Mouse (Mus musculus): Measurements from ENCODE around the gene Fam169a. TPM values are rescaled to one million over a fixed set of nuclear protein-coding genes. Genes with fewer than 3 reads are reported as not detected.
"Not testable (repeated sequence)": the region's sequence is repeated elsewhere in the genome, so short reads cannot be mapped to it uniquely, and the experiment has no call there.

The Fam169a gene
- total and polyA plus RNA-seq, 2 experiments from 2014 or later, result 2.0 to 2.3 TPM

GRCm38 (mm10) chr13:97060331-97060730, 6.8 kb upstream of the Fam169a start:
- H3K9me3 ChIP-seq (replicated peaks; ENCODE audit: control insufficient read depth, low read length), result no peaks in the 10 kb centered on the region
- H3K4me1 ChIP-seq (ENCODE audit: control insufficient read depth, insufficient read depth), result no peaks in the 10 kb centered on the region
- no peak overlapping the region for H3K27ac ChIP-seq (ENCODE audit: low read depth)
- DNase-seq (ENCODE audit: low spot score) (no peak), ATAC-seq (ENCODE audit: insufficient read depth, low read depth) (no peak)
- no peak for TF ChIP-seq CTCF (IDR thresholded peaks at IDR 0.05; ENCODE audit: low read depth)
- TF ChIP-seq EP300 (IDR thresholded peaks at IDR 0.05; ENCODE audit: low read depth), result no peak
- no peaks in the 10 kb centered on the region for H3K27me3 ChIP-seq (ENCODE audit: control insufficient read depth, insufficient read depth, low read length)
- no peak overlapping the region for H3K4me3 ChIP-seq (ENCODE audit: low read depth, low read length)
- no peak overlapping the region for H3K4me2 ChIP-seq (ENCODE audit: low read depth, low read length)
- WGBS, result 55% methylated on average over 3 of the region's 8 CpGs
- no peak overlapping the region for H3K9ac ChIP-seq (replicated peaks; ENCODE audit: low read depth, low read length)
- H3K36me3 ChIP-seq (replicated peaks; ENCODE audit: control insufficient read depth, insufficient read depth, low read length), result no peaks in the 10 kb centered on the region

- ATAC-seq (ENCODE audit: insufficient read depth, low read depth), result no peak
Observed at GRCm38 (mm10) chr13:97062151-97062550, 4.9 kb upstream of the Fam169a start.

GRCm38 (mm10) chr13:97063431-97063830, 3.7 kb upstream of the Fam169a start:
- DNase-seq (ENCODE audit: low spot score) (no peak), ATAC-seq (ENCODE audit: insufficient read depth, low read depth) (no peak)
- TF ChIP-seq CTCF (IDR thresholded peaks at IDR 0.05; ENCODE audit: low read depth), result no peak
- TF ChIP-seq EP300 (IDR thresholded peaks at IDR 0.05; ENCODE audit: low read depth), result no peak
- Histone ChIP-seq H3K27ac (ENCODE audit: low read depth) (no peak overlapping the region), H3K9ac (replicated peaks; ENCODE audit: low read depth, low read length) (no peak overlapping the region), H3K27me3 (ENCODE audit: control insufficient read depth, insufficient read depth, low read length) (no peaks in the 10 kb centered on the region), H3K4me1 (ENCODE audit: control insufficient read depth, insufficient read depth) (no peaks in the 10 kb centered on the region), H3K9me3 (replicated peaks; ENCODE audit: control insufficient read depth, low read length) (no peaks in the 10 kb centered on the region), H3K4me3 (ENCODE audit: low read depth, low read length) (no peak overlapping the region), H3K36me3 (replicated peaks; ENCODE audit: control insufficient read depth, insufficient read depth, low read length) (no peaks in the 10 kb centered on the region), H3K4me2 (ENCODE audit: low read depth, low read length) (no peak overlapping the region)
- 60% methylated on average over 2 of the region's 2 CpGs for WGBS

More at GRCm38 (mm10) chr13:97062151-97062550, 4.9 kb upstream of the Fam169a start:
- Histone ChIP-seq H3K27ac (ENCODE audit: low read depth) (no peak overlapping the region), H3K4me2 (ENCODE audit: low read depth, low read length) (no peak overlapping the region), H3K36me3 (replicated peaks; ENCODE audit: control insufficient read depth, insufficient read depth, low read length) (no peaks in the 10 kb centered on the region), H3K4me1 (ENCODE audit: control insufficient read depth, insufficient read depth) (no peaks in the 10 kb centered on the region), H3K4me3 (ENCODE audit: low read depth, low read length) (no peak overlapping the region), H3K9ac (replicated peaks; ENCODE audit: low read depth, low read length) (no peak overlapping the region), H3K27me3 (ENCODE audit: control insufficient read depth, insufficient read depth, low read length) (no peaks in the 10 kb centered on the region), H3K9me3 (replicated peaks; ENCODE audit: control insufficient read depth, low read length) (no peaks in the 10 kb centered on the region)
- DNase-seq (ENCODE audit: low spot score), result no peak
- TF ChIP-seq CTCF (IDR thresholded peaks at IDR 0.05; ENCODE audit: low read depth) (no peak), EP300 (IDR thresholded peaks at IDR 0.05; ENCODE audit: low read depth) (no peak)
- WGBS, result 90% methylated on average over 3 of the region's 3 CpGs

- no peaks in the 10 kb centered on the region for H3K4me1 ChIP-seq (ENCODE audit: control insufficient read depth, insufficient read depth)
- H3K27ac ChIP-seq (ENCODE audit: low read depth), result no peak overlapping the region
- no peak overlapping the region for H3K9ac ChIP-seq (replicated peaks; ENCODE audit: low read depth, low read length)
- H3K4me2 ChIP-seq (ENCODE audit: low read depth, low read length), result no peak overlapping the region
- no peaks in the 10 kb centered on the region for H3K9me3 ChIP-seq (replicated peaks; ENCODE audit: control insufficient read depth, low read length)
- WGBS, result 52% methylated on average over 3 of the region's 3 CpGs
- H3K4me3 ChIP-seq (ENCODE audit: low read depth, low read length), result no peak overlapping the region
- DNase-seq (ENCODE audit: low spot score) (no peak), ATAC-seq (ENCODE audit: insufficient read depth, low read depth) (no peak)
- no peaks in the 10 kb centered on the region for H3K36me3 ChIP-seq (replicated peaks; ENCODE audit: control insufficient read depth, insufficient read depth, low read length)
- H3K27me3 ChIP-seq (ENCODE audit: control insufficient read depth, insufficient read depth, low read length), result peaks cover 2% of the 10 kb centered on the region; the same call in 1 of the 2 replicates
- TF ChIP-seq CTCF (IDR thresholded peaks at IDR 0.05; ENCODE audit: low read depth) (no peak), EP300 (IDR thresholded peaks at IDR 0.05; ENCODE audit: low read depth) (no peak)
Observed at GRCm38 (mm10) chr13:97064413-97064812, 2.7 kb upstream of the Fam169a start.

- not testable (repeated sequence) for H3K4me3 ChIP-seq (ENCODE audit: low read depth, low read length); H3K27ac ChIP-seq (ENCODE audit: low read depth); H3K4me1 ChIP-seq (ENCODE audit: control insufficient read depth, insufficient read depth); H3K9me3 ChIP-seq (replicated peaks; ENCODE audit: control insufficient read depth, low read length); H3K27me3 ChIP-seq (ENCODE audit: control insufficient read depth, insufficient read depth, low read length); H3K36me3 ChIP-seq (replicated peaks; ENCODE audit: control insufficient read depth, insufficient read depth, low read length); H3K9ac ChIP-seq (replicated peaks; ENCODE audit: low read depth, low read length); ATAC-seq (ENCODE audit: insufficient read depth, low read depth); H3K4me2 ChIP-seq (ENCODE audit: low read depth, low read length); DNase-seq (ENCODE audit: low spot score)
- WGBS, result 49% methylated on average over 18 of the region's 18 CpGs
Observed at GRCm38 (mm10) chr13:97064844-97065621, 2.1 kb upstream of the Fam169a start.

- Histone ChIP-seq H3K4me1 (ENCODE audit: control insufficient read depth, insufficient read depth) (no peaks in the 10 kb centered on the region), H3K27me3 (ENCODE audit: control insufficient read depth, insufficient read depth, low read length) (peaks cover 17% of the 10 kb centered on the region), H3K9ac (replicated peaks; ENCODE audit: low read depth, low read length) (no peak overlapping the region), H3K36me3 (replicated peaks; ENCODE audit: control insufficient read depth, insufficient read depth, low read length) (no peaks in the 10 kb centered on the region), H3K9me3 (replicated peaks; ENCODE audit: control insufficient read depth, low read length) (no peaks in the 10 kb centered on the region), H3K4me2 (ENCODE audit: low read depth, low read length) (no peak overlapping the region), H3K27ac (ENCODE audit: low read depth) (no peak overlapping the region), H3K4me3 (ENCODE audit: low read depth, low read length) (no peak overlapping the region)
- no peak for ATAC-seq (ENCODE audit: insufficient read depth, low read depth)
- no peak for TF ChIP-seq EP300 (IDR thresholded peaks at IDR 0.05; ENCODE audit: low read depth)
- no peak for TF ChIP-seq CTCF (IDR thresholded peaks at IDR 0.05; ENCODE audit: low read depth)
- 33% methylated on average over 6 of the region's 6 CpGs for WGBS
- DNase-seq (ENCODE audit: low spot score), result no peak
Observed at GRCm38 (mm10) chr13:97067691-97068090, 605 bp downstream of the Fam169a start.
